Mouse (Mus musculus) lung, postnatal 25 days (tissue): ENCODE measurements around the gene Hs3st3b1.

Experiments
- DNase-seq: peaks from one replicate; pipeline ENCODE4 v3.0.0; 2022; ENCODE audit warnings: low spot score

Gene Hs3st3b1

DNA sequence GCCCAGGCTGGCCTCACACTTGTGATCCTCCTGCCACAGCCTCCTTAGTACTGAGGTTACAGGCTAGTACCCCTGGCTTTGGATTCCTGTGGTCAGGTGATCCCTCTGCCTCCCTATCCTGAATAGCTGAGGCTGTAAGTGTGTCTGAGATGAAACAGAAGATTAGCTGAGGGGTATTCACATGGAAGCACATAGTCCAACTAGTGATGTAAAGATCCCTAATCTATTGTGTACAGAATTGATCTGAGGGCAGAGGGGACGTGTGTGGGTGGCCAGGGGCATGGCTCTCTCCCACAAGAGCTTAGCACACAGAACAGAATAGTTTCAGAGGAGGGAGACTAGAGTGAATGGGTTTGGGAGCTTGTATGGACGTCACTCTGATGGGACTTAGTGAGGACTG is 41.8 kb downstream of the Hs3st3b1 start:
- no peak for DNase-seq

GRCm38 (mm10) chr11:63879261-63879660 is 42.8 kb downstream of the Hs3st3b1 start:
- DNase-seq, result no peak

DNA sequence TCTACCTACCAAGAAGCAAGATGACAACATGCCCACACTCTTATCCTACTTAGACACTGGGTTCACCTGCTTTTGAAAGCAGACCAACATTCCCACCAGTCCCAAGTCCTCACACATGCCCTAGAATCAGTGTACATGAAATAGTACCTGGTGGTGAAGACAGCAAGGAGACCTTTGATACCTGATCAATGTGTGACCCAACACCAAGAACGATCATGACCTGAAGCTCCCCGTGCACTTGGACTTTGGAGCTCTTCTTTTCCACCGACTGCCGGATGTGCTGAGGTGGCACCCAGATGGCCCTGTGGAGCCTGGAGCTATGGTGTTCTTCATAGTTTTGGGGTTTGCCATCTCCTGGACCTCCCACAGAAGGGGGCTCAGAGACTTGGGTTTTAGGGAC is 43.5 kb downstream of the Hs3st3b1 start:
- no peak for DNase-seq

DNA sequence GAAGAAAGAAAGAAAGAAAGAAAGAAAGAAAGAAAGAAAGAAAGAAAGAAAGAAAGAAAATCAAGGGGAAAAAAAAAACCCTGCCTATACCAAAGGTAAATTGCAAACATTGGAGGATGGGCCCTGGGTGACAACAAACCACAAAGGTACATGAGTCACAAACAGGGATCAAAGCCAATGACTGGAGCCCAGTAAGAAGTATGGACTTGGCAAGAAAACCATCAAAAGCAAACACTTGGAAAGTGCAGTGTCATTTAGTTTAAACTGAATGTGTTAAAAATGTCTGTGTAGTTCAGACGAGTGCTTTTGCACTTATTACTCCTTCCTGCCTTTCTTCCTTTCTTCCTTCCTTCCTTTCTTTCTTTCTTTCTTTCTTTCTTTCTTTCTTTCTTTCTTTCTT is 59.3 kb downstream of the Hs3st3b1 start:
- peak; percentile 81 for DNase-seq

GRCm38 (mm10) chr11:63861982-63862381 is 60.1 kb downstream of the Hs3st3b1 start:
- DNase-seq, result peak; percentile 18

DNA sequence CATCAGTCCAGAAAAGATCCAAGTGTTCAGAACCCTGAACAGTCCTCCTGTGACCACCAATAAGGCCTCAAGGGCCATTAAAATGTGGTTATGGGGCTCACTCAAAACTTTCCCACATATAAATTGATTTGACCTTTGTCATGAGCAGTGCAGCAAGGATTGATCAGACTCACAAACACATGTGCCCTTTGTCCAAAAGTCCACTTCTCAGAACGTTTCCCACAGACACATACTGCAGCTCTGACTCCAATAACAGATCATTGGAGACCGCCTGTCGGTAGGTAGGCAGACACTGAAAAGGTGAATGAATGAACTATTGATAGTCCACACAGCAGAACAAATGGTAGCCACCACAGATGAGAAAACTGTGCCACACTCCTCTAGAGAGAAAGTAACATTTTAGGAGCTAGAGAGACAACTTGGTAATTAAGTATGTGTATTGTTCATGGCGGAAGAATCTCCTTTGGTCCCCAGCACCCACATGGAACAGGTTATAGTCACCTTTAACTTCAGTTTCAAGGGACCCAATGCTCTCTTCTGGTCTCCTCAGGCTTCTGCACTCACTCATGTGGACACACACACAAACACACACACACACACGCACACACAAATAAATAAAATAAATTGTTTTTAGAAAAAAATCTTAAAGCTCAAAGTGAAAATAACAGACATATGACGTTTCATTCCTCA is 70.9 kb downstream of the Hs3st3b1 start:
- no peak for DNase-seq

DNA sequence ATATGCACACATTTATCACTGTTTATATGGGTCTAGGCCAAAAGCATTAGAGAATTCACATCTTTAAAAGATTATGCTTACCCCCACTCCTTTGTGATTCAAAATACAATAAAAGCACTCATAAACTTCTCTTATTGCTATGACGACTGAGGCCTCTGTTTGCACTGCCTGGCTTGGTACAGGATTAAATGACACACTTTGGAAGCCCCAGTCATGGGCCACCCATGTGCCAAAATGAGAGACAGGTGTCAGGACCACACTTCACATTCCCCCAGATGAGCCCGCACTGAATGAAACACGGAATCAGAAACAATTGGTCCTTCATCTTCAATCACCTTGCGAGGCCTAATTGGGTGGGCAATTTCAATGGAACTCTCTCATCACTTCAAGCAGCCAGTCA is 71.8 kb downstream of the Hs3st3b1 start:
- DNase-seq, result no peak

DNA sequence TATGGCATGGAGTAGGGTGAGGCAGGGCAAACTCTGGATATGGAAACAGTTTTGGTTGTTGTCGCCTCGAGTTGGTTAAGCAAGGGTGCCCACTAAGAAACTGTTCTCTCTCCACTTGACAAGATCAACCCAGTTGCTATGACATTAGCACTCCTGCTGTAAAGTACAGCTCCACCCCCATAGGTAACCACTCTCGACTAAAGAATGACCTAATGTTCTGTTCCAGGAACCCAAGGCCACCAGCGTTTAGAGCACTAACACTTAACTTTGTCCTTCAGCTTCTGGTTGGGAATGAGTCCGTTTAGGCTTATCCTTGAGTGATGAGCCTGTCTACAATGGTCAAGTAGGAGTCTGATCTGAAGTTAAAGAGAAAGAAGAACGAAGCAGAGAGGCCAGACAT is 76.7 kb downstream of the Hs3st3b1 start:
- peak; percentile 23 for DNase-seq

DNA sequence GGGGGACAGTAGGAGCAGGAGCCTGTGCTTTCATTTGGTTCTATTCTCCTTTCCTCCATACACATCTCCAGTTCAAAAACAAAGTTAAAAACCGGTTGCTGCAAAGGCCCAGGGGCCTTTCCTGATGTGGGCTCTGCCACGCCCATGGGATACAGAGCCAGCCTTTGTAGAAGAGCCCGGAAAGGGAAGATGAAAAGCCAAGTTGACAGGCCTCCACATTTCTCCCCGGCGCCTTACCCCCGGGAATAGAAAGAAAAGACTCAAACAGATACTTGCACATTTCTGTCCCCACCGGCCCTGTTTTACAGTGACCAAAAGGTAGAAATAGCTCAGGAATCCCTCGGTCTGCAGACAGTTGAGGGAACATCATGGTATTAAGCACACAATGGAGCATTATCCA is 77.4 kb downstream of the Hs3st3b1 start:
- DNase-seq, result no peak

GRCm38 (mm10) chr11:63837526-63837925 is 84.6 kb downstream of the Hs3st3b1 start:
- no peak for DNase-seq
